8 mouse cellular contexts compared by ENCODE assay signal in genomic region chr1:89183261-89183831, GRCm38 (mm10).
DNase-seq lines count a peak whose midpoint lies in the region; ATAC-seq and TF ChIP-seq lines count a peak whose summit lies in the region.
"Had no signal": no experiment of that assay in that cellular context is flagged by ENCODE, and none has a peak within 500 bp of the region (broad histone marks: within the 10 kb centered on the region; RNA-seq: fewer than 3 reads in every experiment).

No protein-coding gene starts in this region.

- H3K36me3 ChIP-seq in heart, embryonic 16.5 days (ENCODE audit: control insufficient read depth, insufficient read depth) = no peaks in the 10 kb centered on the region
- no peaks in the 10 kb centered on the region for H3K36me3 ChIP-seq in stomach, embryonic 15.5 days
- H3K36me3 ChIP-seq: embryonic facial prominence, embryonic 13.5 days had no signal

- TF ChIP-seq POLR2A in lung, adult 2 months (IDR thresholded peaks at IDR 0.05; ENCODE audit: borderline replicate concordance, extremely low read depth, low read depth, low read length) = no peak

- H3K9me3 ChIP-seq in heart, embryonic 16.5 days (replicated peaks; ENCODE audit: control insufficient read depth, low read length) = no peaks in the 10 kb centered on the region
- no peaks in the 10 kb centered on the region for H3K9me3 ChIP-seq in stomach, embryonic 15.5 days
- H3K9me3 ChIP-seq: embryonic facial prominence, embryonic 13.5 days had no signal

- H3K4me1 ChIP-seq in heart, embryonic 16.5 days (ENCODE audit: control insufficient read depth, insufficient read depth, low read length) = peaks cover 14% of the 10 kb centered on the region
- peaks cover 13% of the 10 kb centered on the region for H3K4me1 ChIP-seq in lung, adult 2 months (ENCODE audit: control insufficient read depth, insufficient read depth, low read length)
- H3K4me1 ChIP-seq in stomach, embryonic 15.5 days = no peaks in the 10 kb centered on the region

- peak; percentile 86 for ATAC-seq in heart, embryonic 16.5 days (replicated peaks; ENCODE audit: extremely low read depth, insufficient read depth, low FRiP score)
- peak; percentile 78 for ATAC-seq in stomach, embryonic 15.5 days (ENCODE audit: insufficient read depth, low FRiP score, low read depth)
- no peak for ATAC-seq in megakaryocyte-erythroid progenitor cell, adult 5-6 weeks (replicated peaks; ENCODE audit: low FRiP score, low TSS enrichment, poor library complexity, severe bottlenecking)

- DNase-seq in WW6 (ENCODE audit: low read depth, low spot score) = peak; percentile 60
- peak; percentile 26 for DNase-seq in embryo, embryonic 11.5 days (ENCODE audit: low read depth, low spot score)
- peak; percentile 30 for DNase-seq in lung, adult 2 months
- DNase-seq in thymus, postnatal 4 days = no peak

- peak overlapping the region; percentile 82 for H3K27ac ChIP-seq in heart, embryonic 16.5 days (ENCODE audit: low read length)
- H3K27ac ChIP-seq in stomach, embryonic 15.5 days = peak overlapping the region; percentile 45
- H3K27ac ChIP-seq: embryonic facial prominence, embryonic 13.5 days had no signal

- WGBS in heart, embryonic 16.5 days = 6% methylated on average over 9 of the region's 9 CpGs
- WGBS in lung, adult 2 months = 8% methylated on average over 9 of the region's 9 CpGs
- 5% methylated on average over 9 of the region's 9 CpGs for WGBS in stomach, embryonic 15.5 days

- TF ChIP-seq CTCF in lung, adult 2 months (IDR thresholded peaks at IDR 0.05; ENCODE audit: insufficient read depth, low read length) = no peak

- no peaks in the 10 kb centered on the region for H3K27me3 ChIP-seq in heart, embryonic 16.5 days (ENCODE audit: control insufficient read depth, insufficient read depth, low read length)
- H3K27me3 ChIP-seq in stomach, embryonic 15.5 days (replicated peaks) = no peaks in the 10 kb centered on the region

- no peak overlapping the region for H3K4me3 ChIP-seq in heart, embryonic 16.5 days (ENCODE audit: low read length)
- no peak overlapping the region for H3K4me3 ChIP-seq in lung, adult 2 months (replicated peaks; ENCODE audit: extremely low read depth, low read depth, low read length)
- no peak overlapping the region for H3K4me3 ChIP-seq in stomach, embryonic 15.5 days (replicated peaks)
- H3K4me3 ChIP-seq: embryonic facial prominence, embryonic 13.5 days had no signal

- H3K9ac ChIP-seq in heart, embryonic 16.5 days (ENCODE audit: low read length) = peak overlapping the region; percentile 15; the same call in 1 of the 2 replicates
- no peak overlapping the region for H3K9ac ChIP-seq in stomach, embryonic 15.5 days
- H3K9ac ChIP-seq: embryonic facial prominence, embryonic 13.5 days had no signal

- H3K4me2 ChIP-seq in heart, embryonic 16.5 days (ENCODE audit: low read depth, low read length) = peak overlapping the region; percentile 50
- peak overlapping the region; percentile 38; the same call in 1 of the 2 replicates for H3K4me2 ChIP-seq in stomach, embryonic 15.5 days
- H3K4me2 ChIP-seq: embryonic facial prominence, embryonic 13.5 days had no signal
